Mouse (Mus musculus) neural tube, embryonic 14.5 days (tissue): ENCODE measurements at regions not wholly inside any gene's neighbourhood (a gene's known extent, or its start where the extent isn't known, plus 50 kb on each side); places are given as distances from the start of the nearest gene placed in this dataset.

Source experiments
- ATAC-seq: fragments of 200-750 bp; cut with Nextera tagmentation; 2 replicates; pipeline ENCODE4 v1.8.0; 2017; ENCODE audit warnings: low read depth, mild to moderate bottlenecking, moderate TSS enrichment, moderate library complexity
- H3K27ac ChIP-seq: fragments of 300-500 bp; sonication (generic); 2 replicates; pipeline ENCODE4 v1.5.1; 2014; ENCODE audit warnings: low read depth, mild to moderate bottlenecking, control low read depth, low read length, moderate library complexity, mixed read lengths
- H3K27me3 ChIP-seq: fragments of 300-500 bp; sonication (generic); 2 replicates; pipeline ENCODE4 v1.6.1; 2014; ENCODE audit warnings: low read length; ENCODE audit not compliant: control insufficient read depth, insufficient read depth
- H3K36me3 ChIP-seq: fragments of 300-500 bp; sonication (generic); 2 replicates; pipeline ENCODE4 v1.6.1; 2014; ENCODE audit warnings: low read length, mixed read lengths; ENCODE audit not compliant: control insufficient read depth, insufficient read depth
- H3K4me1 ChIP-seq: fragments of 300-500 bp; sonication (generic); 2 replicates; pipeline ENCODE4 v1.6.1; 2014; ENCODE audit warnings: low read length; ENCODE audit not compliant: control insufficient read depth, insufficient read depth
- H3K4me2 ChIP-seq: fragments of 300-500 bp; sonication (generic); 2 replicates; pipeline ENCODE4 v1.6.1; 2014; ENCODE audit warnings: mild to moderate bottlenecking, low read depth, low read length, control low read depth
- H3K4me3 ChIP-seq: fragments of 300-500 bp; sonication (generic); 2 replicates; pipeline ENCODE4 v1.5.1; 2014; ENCODE audit warnings: low read depth, low read length, control low read depth, mixed read lengths
- H3K9ac ChIP-seq: fragments of 300-500 bp; sonication (generic); replicated peaks from 2 replicates; pipeline ENCODE4 v1.6.1; 2014; ENCODE audit warnings: low read depth, mild to moderate bottlenecking, control low read depth, low read length, mixed read lengths
- H3K9me3 ChIP-seq: fragments of 300-500 bp; sonication (generic); 2 replicates; pipeline ENCODE4 v1.6.1; 2016; ENCODE audit warnings: low read length; ENCODE audit not compliant: control insufficient read depth
- WGBS: fragments of 180-500 bp; shearing (Covaris S2); extraction: QIAGEN DNeasy Blood & Tissue Kit; methylation state at CpG from one replicate; pipeline ENCODE4 v1.1.7; 2014; 5-methylcytosine and 5-hydroxymethylcytosine counted together

GRCm38 (mm10) chr1:167938176-167938575 is 249.1 kb downstream of the Lmx1a start:
- 87% methylated on average over 2 of the region's 2 CpGs for WGBS
- Histone ChIP-seq H3K4me1 (no peaks in the 10 kb centered on the region), H3K9me3 (no peaks in the 10 kb centered on the region), H3K4me2 (no peak overlapping the region), H3K9ac (no peak overlapping the region), H3K27me3 (no peaks in the 10 kb centered on the region), H3K4me3 (no peak overlapping the region), H3K36me3 (no peaks in the 10 kb centered on the region), H3K27ac (no peak overlapping the region)
- ATAC-seq, result no peak

DNA sequence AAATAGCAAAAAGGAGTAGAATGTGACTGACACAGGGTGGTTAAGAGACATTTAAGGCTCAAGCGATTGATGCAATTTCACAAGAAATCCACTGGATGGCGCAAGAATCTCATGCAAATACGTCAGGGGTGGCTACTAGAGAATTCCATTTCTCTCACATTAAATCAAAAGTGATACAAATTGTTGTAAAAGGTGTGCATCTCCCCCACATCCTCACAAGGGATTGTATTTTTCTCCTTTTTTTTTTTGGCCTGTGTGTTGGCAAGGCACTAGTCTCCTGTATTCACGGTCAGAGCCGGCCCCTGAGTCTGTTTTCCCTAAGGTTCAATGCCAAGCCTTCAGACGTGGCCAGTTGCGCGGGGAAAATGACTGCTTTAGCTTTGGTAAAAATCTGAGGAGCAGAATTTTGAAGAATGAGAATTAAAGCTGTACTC is 253.0 kb downstream of the Lmx1a start:
- ATAC-seq, result 0 out of 2 replicates have a peak, but pooled peaks have one; percentile 21
- H3K4me2 ChIP-seq, result no peak overlapping the region
- no peaks in the 10 kb centered on the region for H3K9me3 ChIP-seq
- 34% methylated on average over 8 of the region's 8 CpGs for WGBS
- H3K27me3 ChIP-seq, result no peaks in the 10 kb centered on the region
- no peak overlapping the region for H3K9ac ChIP-seq
- no peak overlapping the region for H3K4me3 ChIP-seq
- no peak overlapping the region for H3K27ac ChIP-seq
- no peaks in the 10 kb centered on the region for H3K36me3 ChIP-seq
- no peaks in the 10 kb centered on the region for H3K4me1 ChIP-seq

DNA sequence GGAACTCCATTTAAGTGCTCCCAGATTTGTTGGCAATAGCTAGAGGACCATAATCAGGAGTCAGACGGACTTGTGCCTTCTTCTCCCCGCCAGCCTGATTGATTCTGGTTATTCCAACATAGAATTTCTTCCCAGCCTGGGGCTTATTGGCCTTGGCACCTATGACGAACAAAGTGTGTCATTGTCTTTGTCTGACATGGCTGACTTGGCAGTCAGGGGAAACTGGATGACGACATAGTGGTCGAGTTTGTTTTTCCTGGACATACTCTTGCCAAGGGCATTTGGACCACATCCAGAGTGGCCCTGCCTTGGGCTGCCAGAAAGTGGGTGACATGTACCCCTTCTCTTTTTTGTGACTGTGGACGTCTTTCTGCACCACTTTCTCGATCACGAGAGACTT is 254.1 kb downstream of the Lmx1a start:
- H3K4me3 ChIP-seq, result no peak overlapping the region
- WGBS, result 70% methylated on average over 8 of the region's 8 CpGs

GRCm38 (mm10) chr1:167945615-167946252 is 256.7 kb downstream of the Lmx1a start:
- Histone ChIP-seq H3K27ac (no peak overlapping the region), H3K9me3 (no peaks in the 10 kb centered on the region), H3K36me3 (no peaks in the 10 kb centered on the region), H3K4me3 (no peak overlapping the region), H3K4me1 (no peaks in the 10 kb centered on the region), H3K27me3 (no peaks in the 10 kb centered on the region), H3K4me2 (no peak overlapping the region), H3K9ac (no peak overlapping the region)
- no peak for ATAC-seq
- WGBS, result 70% methylated on average over 9 of the region's 9 CpGs

More for the DNA sequence above, 254.1 kb downstream of the Lmx1a start:
- no peaks in the 10 kb centered on the region for H3K4me1 ChIP-seq
- no peaks in the 10 kb centered on the region for H3K27me3 ChIP-seq
- ATAC-seq, result no peak
- no peak overlapping the region for H3K27ac ChIP-seq
- no peak overlapping the region for H3K9ac ChIP-seq
- H3K4me2 ChIP-seq, result no peak overlapping the region
- H3K36me3 ChIP-seq, result no peaks in the 10 kb centered on the region
- H3K9me3 ChIP-seq, result no peaks in the 10 kb centered on the region

GRCm38 (mm10) chr1:167947866-167948265 is 258.8 kb downstream of the Lmx1a start:
- no peak for ATAC-seq

GRCm38 (mm10) chr1:167951717-167952116 is 262.7 kb downstream of the Lmx1a start:
- no peaks in the 10 kb centered on the region for H3K36me3 ChIP-seq
- no peaks in the 10 kb centered on the region for H3K4me1 ChIP-seq
- no peaks in the 10 kb centered on the region for H3K9me3 ChIP-seq
- no peak overlapping the region for H3K4me3 ChIP-seq
- H3K9ac ChIP-seq, result no peak overlapping the region
- no peaks in the 10 kb centered on the region for H3K27me3 ChIP-seq
- no peak for ATAC-seq
- H3K4me2 ChIP-seq, result no peak overlapping the region
- no peak overlapping the region for H3K27ac ChIP-seq

More at GRCm38 (mm10) chr1:167947866-167948265, 258.8 kb downstream of the Lmx1a start:
- H3K27ac ChIP-seq, result no peak overlapping the region
- no peaks in the 10 kb centered on the region for H3K36me3 ChIP-seq
- no peaks in the 10 kb centered on the region for H3K9me3 ChIP-seq
- no peaks in the 10 kb centered on the region for H3K4me1 ChIP-seq
- no peak overlapping the region for H3K9ac ChIP-seq
- WGBS, result 83% methylated on average over 7 of the region's 7 CpGs
- no peaks in the 10 kb centered on the region for H3K27me3 ChIP-seq
- no peak overlapping the region for H3K4me2 ChIP-seq
- H3K4me3 ChIP-seq, result no peak overlapping the region

GRCm38 (mm10) chr1:167958531-167958930 is 269.5 kb downstream of the Lmx1a start:
- no peak overlapping the region for H3K9ac ChIP-seq
- H3K4me1 ChIP-seq, result no peaks in the 10 kb centered on the region
- no peak overlapping the region for H3K27ac ChIP-seq
- H3K27me3 ChIP-seq, result no peaks in the 10 kb centered on the region
- H3K4me2 ChIP-seq, result no peak overlapping the region
- no peaks in the 10 kb centered on the region for H3K9me3 ChIP-seq
- H3K4me3 ChIP-seq, result no peak overlapping the region
- no peak for ATAC-seq
- WGBS, result 90% methylated on average over 6 of the region's 6 CpGs
- H3K36me3 ChIP-seq, result no peaks in the 10 kb centered on the region

DNA sequence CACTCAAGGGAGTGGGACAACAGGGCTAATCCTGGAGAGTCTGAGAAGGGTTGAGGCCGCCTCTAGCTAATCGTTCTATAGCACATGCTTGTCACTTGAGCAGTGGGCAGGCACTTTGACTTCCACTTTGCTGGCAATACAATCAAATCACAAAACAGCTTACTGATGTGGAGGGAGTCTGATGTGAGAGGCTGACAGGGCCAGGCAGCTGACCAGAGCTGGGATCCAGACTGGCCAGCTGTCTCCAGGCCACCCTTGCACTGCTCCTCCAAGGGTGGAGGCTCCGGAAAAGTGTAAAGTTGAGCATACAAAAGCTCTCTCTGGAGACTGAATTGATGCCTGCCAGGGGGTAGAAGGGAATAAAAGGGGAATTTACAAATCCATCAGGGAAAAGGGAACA is 280.5 kb downstream of the Lmx1a start:
- Histone ChIP-seq H3K9ac (no peak overlapping the region), H3K4me2 (no peak overlapping the region), H3K4me1 (peaks cover 3% of the 10 kb centered on the region; the same call in 1 of the 2 replicates), H3K4me3 (no peak overlapping the region), H3K27me3 (no peaks in the 10 kb centered on the region), H3K27ac (no peak overlapping the region), H3K9me3 (no peaks in the 10 kb centered on the region), H3K36me3 (no peaks in the 10 kb centered on the region)
- WGBS, result 42% methylated on average over 3 of the region's 3 CpGs
- ATAC-seq, result no peak; the same call in 1 of the 2 replicates

GRCm38 (mm10) chr1:167969985-167970384 is 280.9 kb downstream of the Lmx1a start:
- Histone ChIP-seq H3K4me1 (peaks cover 3% of the 10 kb centered on the region; the same call in 1 of the 2 replicates), H3K4me2 (no peak overlapping the region), H3K27ac (no peak overlapping the region), H3K36me3 (no peaks in the 10 kb centered on the region), H3K9me3 (no peaks in the 10 kb centered on the region), H3K27me3 (no peaks in the 10 kb centered on the region), H3K9ac (no peak overlapping the region), H3K4me3 (no peak overlapping the region)
- ATAC-seq, result no peak
- WGBS, result 32% methylated on average over 5 of the region's 5 CpGs
